Mouse (Mus musculus): ENCODE data around the gene Kifc1.

GRCm38 (mm10) chr17:33931159-33931866 lies 40.9 kb upstream of the Kifc1 start:
- TF ChIP-seq CTCF (conservative IDR thresholded peaks at IDR 0.05; ENCODE audit: insufficient read depth, insufficient read length, low read depth, low read length) (no peak), POLR2A (IDR thresholded peaks at IDR 0.05; ENCODE audit: low read depth, low read length) (no peak)
